Mouse (Mus musculus): ENCODE data around the gene Ccnyl1.

GRCm38 (mm10) chr1:64742741-64743408, 52.6 kb downstream of the Ccnyl1 start:
- TF ChIP-seq POLR2A (IDR thresholded peaks at IDR 0.05; ENCODE audit: low read depth, low read length) (no peak), CTCF (conservative IDR thresholded peaks at IDR 0.05 in 1 of 2, IDR thresholded peaks at IDR 0.05 in 1 of 2; ENCODE audit: low read depth in 2 of 2, low read length in 2 of 2) (no peak), USF2 (conservative IDR thresholded peaks at IDR 0.05; ENCODE audit: low read depth, low read length) (no peak), ZC3H11A (IDR thresholded peaks at IDR 0.05; ENCODE audit: low read depth, low read length) (no peak)
